Mouse (Mus musculus) liver, embryonic 14.5 days (tissue): ENCODE data around the gene BC004004. TPM values are rescaled to one million over a fixed set of nuclear protein-coding genes. Genes with fewer than 3 reads are reported as not detected.

Experiments
- ATAC-seq: fragments of 200-750 bp; cut with Nextera tagmentation; 2 replicates; pipeline ENCODE4 v1.8.0; 2017; ENCODE audit warnings: moderate number of reproducible peaks, mild to moderate bottlenecking, moderate library complexity; ENCODE audit not compliant: insufficient read depth
- DNase-seq, 3 experiments: peaks; one replicate each; pipeline ENCODE4 v3.0.0-alpha.2; 2012 to 2013; ENCODE audit warnings: low read depth in 3 of 3, low spot score in 3 of 3
- H3K27ac ChIP-seq: fragments of 300-500 bp; sonication (generic); 2 replicates; pipeline ENCODE4 v1.5.1; 2014; ENCODE audit warnings: moderate library complexity, mild to moderate bottlenecking, control low read depth, inconsistent platforms
- H3K27me3 ChIP-seq: fragments of 300-500 bp; sonication (generic); 2 replicates; pipeline ENCODE4 v1.6.1; 2014; ENCODE audit warnings: mild to moderate bottlenecking, low read length, moderate library complexity; ENCODE audit not compliant: control insufficient read depth, insufficient read depth
- H3K36me3 ChIP-seq: fragments of 300-500 bp; sonication (generic); replicated peaks from 2 replicates; pipeline ENCODE4 v1.6.1; 2014; ENCODE audit warnings: low read depth; ENCODE audit not compliant: control insufficient read depth, insufficient read depth
- H3K4me1 ChIP-seq, 2 experiments: fragments of 200-500 bp in 1 of 2; fragments of 300-500 bp in 1 of 2; sonication (generic) in 1 of 2; replicated peaks; 2 replicates each; pipeline ENCODE4 v1.6.1; 2012 to 2014; ENCODE audit warnings: antibody characterized with exemption in 1 of 2, inconsistent platforms in 1 of 2, low read length in 1 of 2; ENCODE audit not compliant: control insufficient read depth in 2 of 2, insufficient read depth in 2 of 2
- H3K4me2 ChIP-seq: fragments of 300-500 bp; sonication (generic); 2 replicates; pipeline ENCODE4 v1.6.1; 2014; ENCODE audit warnings: low read depth, mild to moderate bottlenecking, control low read depth, moderate library complexity
- H3K4me3 ChIP-seq, 2 experiments: fragments of 200-500 bp in 1 of 2; fragments of 300-500 bp in 1 of 2; sonication (generic) in 1 of 2; 2 replicates each; pipeline ENCODE4 v1.5.1; 2012 to 2014; ENCODE audit warnings: low read depth in 2 of 2, low read length in 2 of 2, mild to moderate bottlenecking in 2 of 2, control low read depth in 1 of 2, inconsistent platforms in 1 of 2, moderate library complexity in 1 of 2; ENCODE audit not compliant: insufficient read depth in 1 of 2
- H3K9ac ChIP-seq: fragments of 300-500 bp; sonication (generic); replicated peaks from 2 replicates; pipeline ENCODE4 v1.6.1; 2014; ENCODE audit warnings: mild to moderate bottlenecking, control low read depth, moderate library complexity
- H3K9me3 ChIP-seq: fragments of 300-500 bp; sonication (generic); 2 replicates; pipeline ENCODE4 v1.6.1; 2016; ENCODE audit warnings: low read length, mixed read lengths; ENCODE audit not compliant: control insufficient read depth
- CTCF ChIP-seq: IDR thresholded peaks from 2 replicates; pipeline ENCODE4 v1.5.1; 2016; ENCODE audit warnings: antibody characterized with exemption, low read depth, control low read depth
- EP300 ChIP-seq: IDR thresholded peaks from 2 replicates; pipeline ENCODE4 v1.6.1; 2016; ENCODE audit warnings: antibody characterized with exemption, low read depth
- WGBS: fragments of 180-500 bp; shearing (Covaris S2); extraction: QIAGEN DNeasy Blood & Tissue Kit; methylation state at CpG from one replicate; pipeline ENCODE4 v1.1.7; 2014; ENCODE audit not compliant: insufficient replicate concordance; 5-methylcytosine and 5-hydroxymethylcytosine counted together
- polyA plus RNA-seq, 2 experiments: library from polyadenylated mRNA; depleted of rRNA in 1 of 2; stranded (reverse) in 1 of 2; unstranded in 1 of 2; fragments of >200 nt; fragmentation: Nextera tagmentation in 1 of 2; extraction: Ambion mirVana in 1 of 2; gene quantifications; 2 replicates each; pipeline versions ENCODE4 v1.2.1 to v1.2.3; 2012 to 2014

Gene BC004004
- polyA plus RNA-seq, 2 experiments: 26.1 to 58.1 TPM

DNA sequence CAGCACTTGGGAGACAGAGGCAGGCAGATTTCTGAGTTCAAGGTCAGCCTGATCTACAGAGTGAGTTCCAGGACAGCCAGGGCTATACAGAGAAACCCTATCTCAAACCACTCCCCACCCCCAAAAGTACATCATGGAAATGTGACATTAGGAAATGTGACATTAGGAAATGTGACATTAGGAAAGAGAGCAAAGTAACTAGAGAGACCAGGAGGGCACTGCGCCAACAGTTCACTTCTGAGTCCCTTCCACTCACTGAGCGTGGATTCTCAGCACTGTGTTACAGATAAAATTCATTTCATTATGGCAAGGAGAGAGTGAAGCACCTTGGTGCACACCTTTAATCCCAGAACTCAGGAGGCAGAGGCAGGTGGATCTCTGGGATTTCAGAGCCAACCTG lies 9.7 kb upstream of the BC004004 start:
- no peaks in the 10 kb centered on the region for H3K27me3 ChIP-seq
- ATAC-seq: no peak

DNA sequence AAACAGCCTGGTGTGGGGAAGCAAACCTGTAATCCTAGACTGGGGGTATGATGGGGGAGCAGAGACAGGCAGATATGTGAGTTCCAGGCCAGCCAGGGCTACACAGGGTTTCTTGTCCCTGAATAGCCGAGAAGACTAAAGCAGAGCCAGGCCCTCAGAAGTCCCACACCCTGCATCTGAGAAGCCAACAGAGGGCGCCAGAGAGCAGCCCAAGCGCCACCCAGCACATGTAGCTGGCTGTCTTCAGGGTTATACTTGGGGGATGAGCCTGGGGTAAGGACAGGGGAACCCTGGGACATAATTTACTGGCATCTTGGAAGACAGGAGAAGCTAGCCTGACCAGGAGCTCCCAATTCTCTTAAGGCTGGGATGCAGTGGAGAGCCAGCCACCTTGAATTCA lies 9.1 kb upstream of the BC004004 start:
- 3% methylated on average over 3 of the region's 3 CpGs for WGBS
- Histone ChIP-seq H3K27me3 (no peaks in the 10 kb centered on the region), H3K4me3 (no peak overlapping the region), H3K36me3 (peaks cover 55% of the 10 kb centered on the region), H3K9me3 (no peaks in the 10 kb centered on the region), H3K4me2 (peak overlapping the region; percentile 16; the same call in 1 of the 2 replicates), H3K4me1 (peaks cover 9 to 22% of the 10 kb centered on the region in 2 experiments; a peak in 3 of 4 replicates), H3K27ac (no peak overlapping the region), H3K9ac (no peak overlapping the region)
- DNase-seq (peak; percentile 55 to 66 (median 63)), ATAC-seq (peak; percentile 32; the same call in 1 of the 2 replicates)
- no peak for TF ChIP-seq EP300
- TF ChIP-seq CTCF: peak; percentile 99

More for the DNA sequence above, 9.7 kb upstream of the BC004004 start:
- 80% methylated on average over 2 of the region's 2 CpGs for WGBS
- no peak for TF ChIP-seq CTCF
- no peak for TF ChIP-seq EP300
- no peak for DNase-seq
- Histone ChIP-seq H3K9me3 (no peaks in the 10 kb centered on the region), H3K4me3 (no peak overlapping the region), H3K4me2 (no peak overlapping the region), H3K36me3 (peaks cover 60% of the 10 kb centered on the region), H3K4me1 (peaks cover 9 to 18% of the 10 kb centered on the region in 2 experiments; a peak in 3 of 4 replicates), H3K9ac (no peak overlapping the region), H3K27ac (no peak overlapping the region)

DNA sequence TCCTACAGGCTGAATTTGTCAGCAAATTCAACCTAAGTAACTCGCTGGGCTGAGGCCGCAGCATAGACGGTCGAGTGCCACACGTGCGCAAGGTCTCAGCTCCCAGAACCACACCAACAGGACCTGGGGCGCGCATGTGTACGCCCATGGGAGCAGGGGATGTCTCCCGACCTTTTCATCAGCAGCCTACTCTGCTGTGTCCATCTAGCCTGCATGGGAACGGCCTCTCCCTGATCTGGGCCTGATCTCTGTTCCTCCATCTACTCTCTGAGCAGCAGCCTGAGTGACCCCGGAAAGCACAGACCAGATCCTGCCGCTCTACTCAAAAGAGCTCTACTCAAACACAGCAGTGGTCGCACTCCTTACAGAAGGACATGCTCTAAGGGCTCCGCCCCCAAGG lies 8.1 kb upstream of the BC004004 start:
- no peak overlapping the region for H3K9ac ChIP-seq
- ATAC-seq (no peak), DNase-seq (no peak)
- no peak overlapping the region for H3K4me2 ChIP-seq
- 82% methylated on average over 15 of the region's 15 CpGs for WGBS
- TF ChIP-seq CTCF: no peak
- no peak for TF ChIP-seq EP300
- H3K4me1 ChIP-seq: peaks cover 9 to 24% of the 10 kb centered on the region in 2 experiments; a peak in 3 of 4 replicates
- no peak overlapping the region for H3K4me3 ChIP-seq
- no peaks in the 10 kb centered on the region for H3K27me3 ChIP-seq
- H3K9me3 ChIP-seq: no peaks in the 10 kb centered on the region
- peaks cover 47% of the 10 kb centered on the region for H3K36me3 ChIP-seq
- H3K27ac ChIP-seq: no peak overlapping the region

DNA sequence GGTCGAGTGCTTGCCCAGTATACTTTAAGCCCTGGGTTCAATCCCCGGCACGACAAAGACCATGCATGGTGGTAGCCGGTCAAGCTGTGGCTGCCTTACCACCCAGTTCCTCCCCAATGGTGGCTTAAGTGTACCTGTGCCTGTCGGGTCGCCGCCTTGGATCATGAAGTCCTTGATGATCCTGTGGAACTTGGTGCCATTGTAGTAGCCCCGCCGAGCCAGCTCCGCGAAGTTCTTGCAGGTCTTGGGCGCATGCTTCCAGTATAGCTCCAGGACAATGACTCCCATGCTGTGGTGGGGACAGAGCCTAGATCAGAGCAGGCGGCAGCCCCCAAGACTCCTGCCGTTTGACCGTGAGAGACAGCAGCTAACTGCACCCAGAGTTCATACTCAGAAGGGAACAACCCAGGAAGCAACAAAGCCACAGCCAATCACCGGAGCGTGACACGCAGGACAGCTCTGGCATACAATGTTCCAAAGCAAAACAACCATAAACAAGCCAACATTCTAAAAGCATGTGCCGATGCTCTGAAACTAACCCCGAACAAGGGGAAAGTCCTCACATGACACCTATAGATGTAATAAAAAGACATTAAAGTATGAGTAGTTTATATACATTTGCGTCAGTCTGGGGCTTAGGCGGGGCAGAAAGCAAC lies 6.9 kb upstream of the BC004004 start:
- Histone ChIP-seq H3K9ac (peak overlapping the region; percentile 76), H3K27me3 (no peaks in the 10 kb centered on the region), H3K36me3 (peaks cover 42% of the 10 kb centered on the region), H3K27ac (no peak overlapping the region), H3K9me3 (no peaks in the 10 kb centered on the region), H3K4me1 (peaks cover 9 to 24% of the 10 kb centered on the region in 2 experiments; a peak in 3 of 4 replicates), H3K4me2 (peak overlapping the region; percentile 95), H3K4me3 (peak overlapping the region; percentile 5 to 71; a peak in 3 of 4 replicates)
- 78% methylated on average over 22 of the region's 22 CpGs for WGBS
- no peak for ATAC-seq
- no peak for DNase-seq
- no peak for TF ChIP-seq EP300
- TF ChIP-seq CTCF: 0 out of 2 replicates have a peak, but pooled peaks have one; percentile 8

DNA sequence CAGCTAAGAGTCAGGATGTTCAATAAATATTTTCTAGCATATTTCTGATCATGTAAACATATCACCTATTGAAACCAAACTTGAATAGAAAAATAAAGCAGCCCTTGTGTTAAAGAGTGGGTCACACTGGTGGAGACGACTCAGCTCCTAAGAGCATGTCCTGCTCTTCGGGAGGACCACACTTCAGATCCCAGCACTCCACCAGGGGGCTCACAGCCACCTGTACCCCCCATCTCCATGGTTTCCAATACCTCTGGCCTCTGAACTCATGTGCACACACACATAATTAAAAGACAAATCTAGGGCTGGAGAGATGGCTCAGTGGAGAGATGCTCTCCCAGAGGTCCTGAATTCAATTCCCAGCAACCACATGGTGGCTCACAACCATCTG lies 6.3 kb upstream of the BC004004 start:
- peaks cover 9 to 24% of the 10 kb centered on the region in 2 experiments; a peak in 3 of 4 replicates for H3K4me1 ChIP-seq

More for the DNA sequence above, 6.3 kb upstream of the BC004004 start:
- Histone ChIP-seq H3K27me3 (no peaks in the 10 kb centered on the region), H3K9ac (peak overlapping the region; percentile 76), H3K9me3 (no peaks in the 10 kb centered on the region), H3K36me3 (peaks cover 38% of the 10 kb centered on the region), H3K4me2 (peak overlapping the region; percentile 95), H3K4me3 (peak overlapping the region; percentile 48 to 71), H3K27ac (no peak overlapping the region)
- TF ChIP-seq EP300: no peak
- peak; percentile 52 for TF ChIP-seq CTCF
- DNase-seq (no peak), ATAC-seq (no peak)
- 32% methylated on average over 2 of the region's 2 CpGs for WGBS
